Mouse (Mus musculus): ENCODE measurements around the gene Prl2c2. TPM values are rescaled to one million over a fixed set of nuclear protein-coding genes. Genes with fewer than 3 reads are reported as not detected.
"Not testable (repeated sequence)": the region's sequence is repeated elsewhere in the genome, so short reads cannot be mapped to it uniquely, and the experiment has no call there.

Prl2c2 gene
- polyA plus RNA-seq (2015; fragmentation: Nextera tagmentation; extraction: Ambion mirVana), result not detected in 2 replicates

GRCm38 (mm10) chr13:13005283-13005682 lies at the start of gene Prl2c2:
Gene Prl2c2, minus strand, starts transcription at chr13:13005383.
- H3K36me3 ChIP-seq (ENCODE audit: insufficient read depth, low read length); H3K27me3 ChIP-seq (ENCODE audit: insufficient read depth, low read length); H3K27ac ChIP-seq; H3K4me1 ChIP-seq (replicated peaks; ENCODE audit: insufficient read depth, low read length); ATAC-seq (replicated peaks; ENCODE audit: low FRiP score, low read depth); H3K4me2 ChIP-seq (ENCODE audit: low read length); H3K9ac ChIP-seq (ENCODE audit: low read depth, low read length); H3K9me3 ChIP-seq (replicated peaks; ENCODE audit: low read length); H3K4me3 ChIP-seq (replicated peaks; ENCODE audit: low read depth, low read length); DNase-seq (ENCODE audit: low spot score): not testable (repeated sequence)
- 75% methylated on average over 2 of the region's 2 CpGs for whole genome bisulfite sequencing

DNA sequence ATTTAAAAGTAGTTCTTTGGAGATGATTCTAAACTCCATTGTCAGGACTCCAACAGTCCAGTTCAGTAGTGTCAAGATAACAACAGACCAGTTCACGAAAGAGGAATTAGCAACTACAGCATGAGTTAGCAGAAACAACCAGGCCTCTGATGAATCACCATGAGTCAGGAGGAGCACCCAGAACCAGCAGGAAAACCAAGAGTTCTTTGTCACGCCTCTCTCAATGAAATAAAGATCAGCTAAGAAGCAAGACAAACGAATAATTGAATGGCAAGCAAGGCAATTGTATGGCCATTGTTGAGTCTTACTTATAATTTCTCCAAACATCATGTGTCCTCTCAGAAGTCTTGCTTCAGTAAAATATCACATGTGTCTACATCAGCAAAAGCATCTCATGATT lies 20.7 kb upstream of the Prl2c2 start:
- not testable (repeated sequence) for H3K36me3 ChIP-seq (ENCODE audit: insufficient read depth, low read length); DNase-seq (ENCODE audit: low spot score); H3K9ac ChIP-seq (ENCODE audit: low read depth, low read length); H3K9me3 ChIP-seq (replicated peaks; ENCODE audit: low read length); ATAC-seq (replicated peaks; ENCODE audit: low FRiP score, low read depth); H3K4me1 ChIP-seq (replicated peaks; ENCODE audit: insufficient read depth, low read length); H3K4me3 ChIP-seq (replicated peaks; ENCODE audit: low read depth, low read length); H3K4me2 ChIP-seq (ENCODE audit: low read length); H3K27me3 ChIP-seq (ENCODE audit: insufficient read depth, low read length); H3K27ac ChIP-seq
- WGBS, result 71% methylated on average over 3 of the region's 3 CpGs

GRCm38 (mm10) chr13:13013993-13014549 lies 8.9 kb upstream of the Prl2c2 start:
- H3K27ac ChIP-seq; H3K4me3 ChIP-seq (replicated peaks; ENCODE audit: low read depth, low read length); H3K4me1 ChIP-seq (replicated peaks; ENCODE audit: insufficient read depth, low read length); DNase-seq (ENCODE audit: low spot score); H3K36me3 ChIP-seq (ENCODE audit: insufficient read depth, low read length); H3K9me3 ChIP-seq (replicated peaks; ENCODE audit: low read length); H3K9ac ChIP-seq (ENCODE audit: low read depth, low read length); H3K4me2 ChIP-seq (ENCODE audit: low read length); H3K27me3 ChIP-seq (ENCODE audit: insufficient read depth, low read length); ATAC-seq (replicated peaks; ENCODE audit: low FRiP score, low read depth): not testable (repeated sequence)
- WGBS, result 73% methylated on average over 2 of the region's 2 CpGs

Other genes starting within 250 kb of the Prl2c2 start
- not detected in 2 replicates for gene Prl2c3, start 205.3 kb downstream of the Prl2c2 start, polyA plus RNA-seq (2015; fragmentation: Nextera tagmentation; extraction: Ambion mirVana)
- not detected in 2 replicates for gene Prl2c5, start 177.3 kb upstream of the Prl2c2 start, polyA plus RNA-seq (2015; fragmentation: Nextera tagmentation; extraction: Ambion mirVana)